27 mouse cellular contexts compared by ENCODE assay signal in genomic region chr7:143848768-143849482, GRCm38 (mm10). TPM values are rescaled to one million over a fixed set of nuclear protein-coding genes. Genes with fewer than 3 reads are reported as not detected.
A peak's percentile ranks its signal among the peaks of the same experiment; 100 is the strongest.
DNase-seq lines count a peak whose midpoint lies in the region; ATAC-seq lines count a peak whose summit lies in the region.
"Had no signal": no experiment of that assay in that cellular context is flagged by ENCODE, and none has a peak within 500 bp of the region (broad histone marks: within the 10 kb centered on the region; RNA-seq: fewer than 3 reads in every experiment).

No protein-coding gene starts in this region.

- peaks cover 52% of the 10 kb centered on the region for H3K36me3 ChIP-seq in midbrain, embryonic 14.5 days (ENCODE audit: control insufficient read depth, insufficient read depth, low read length)

- peak; percentile 0 for DNase-seq in adrenal gland, adult 8-10 months
- DNase-seq in adrenal gland, postnatal 4 days (ENCODE audit: low spot score in 2 of 2): no peak
- DNase-seq in ES-CJ7 (ENCODE audit: low read depth, low spot score): peak; percentile 37
- peak; percentile 86 for DNase-seq in kidney, adult 9 months
- DNase-seq in retina, postnatal 1 day: no peak
- no peak for DNase-seq in gastrocnemius, postnatal 4 days (ENCODE audit: low spot score in 2 of 2)
- no peak for DNase-seq in midbrain, embryonic 14.5 days
- DNase-seq: adrenal gland, postnatal 36 days; cerebellum, adult 8-10 months; heart, adult 2 months; heart, postnatal 4 days; left cerebral cortex, postnatal 4 days; liver; lung, adult 18-20 months; thymus, postnatal 14 days had no signal

- H3K27ac ChIP-seq in midbrain, embryonic 14.5 days (replicated peaks; ENCODE audit: low read depth, low read length): no peak overlapping the region
- H3K27ac ChIP-seq: heart, adult 2 months; heart, embryonic 15.5 days; hindbrain, embryonic 15.5 days; layer of hippocampus, adult 2 months had no signal

- 96% methylated on average over 7 of the region's 8 CpGs for WGBS in midbrain, embryonic 14.5 days

- no peak overlapping the region for H3K4me3 ChIP-seq in midbrain, embryonic 14.5 days (replicated peaks; ENCODE audit: low read depth, low read length)
- H3K4me3 ChIP-seq: heart, adult 2 months; heart, embryonic 15.5 days; hindbrain, embryonic 15.5 days; layer of hippocampus, adult 2 months had no signal

- H3K4me2 ChIP-seq in midbrain, embryonic 14.5 days (ENCODE audit: low read length): no peak overlapping the region
- H3K4me2 ChIP-seq: heart, embryonic 15.5 days; hindbrain, embryonic 15.5 days had no signal

- no peaks in the 10 kb centered on the region for H3K4me1 ChIP-seq in midbrain, embryonic 14.5 days (ENCODE audit: control insufficient read depth, insufficient read depth, low read length)
- H3K4me1 ChIP-seq: heart, embryonic 15.5 days; hindbrain, embryonic 15.5 days had no signal

- H3K27me3 ChIP-seq in midbrain, embryonic 14.5 days (ENCODE audit: control insufficient read depth, insufficient read depth, low read length): no peaks in the 10 kb centered on the region
- H3K27me3 ChIP-seq: heart, embryonic 15.5 days; hindbrain, embryonic 15.5 days; Patski had no signal

- ATAC-seq in megakaryocyte-erythroid progenitor cell, adult 5-6 weeks (replicated peaks; ENCODE audit: low FRiP score, low TSS enrichment, poor library complexity, severe bottlenecking): 0 out of 2 replicates have a peak, but pooled peaks have one; percentile 9
- ATAC-seq in midbrain, embryonic 14.5 days (ENCODE audit: low FRiP score, low TSS enrichment): no peak
- ATAC-seq: activated CD4-positive, CD25-positive, alpha-beta regulatory T cell, adult 4 months; Patski had no signal

- H3K9ac ChIP-seq in midbrain, embryonic 14.5 days (replicated peaks; ENCODE audit: low read length): no peak overlapping the region
- H3K9ac ChIP-seq: heart, embryonic 15.5 days; hindbrain, embryonic 15.5 days had no signal

- no peaks in the 10 kb centered on the region for H3K9me3 ChIP-seq in midbrain, embryonic 14.5 days (ENCODE audit: control insufficient read depth, low read length)
- H3K9me3 ChIP-seq: heart, embryonic 15.5 days; hindbrain, embryonic 15.5 days had no signal

RNA-seq across cellular contexts. Expression of gene Gm498, which starts 17.7 kb away (rescaled TPM):
- not detected for total RNA-seq in adrenal gland, adult 8-10 months (2022)
- not detected for total RNA-seq in adrenal gland, postnatal 4 days (2021)
- not detected in 2 replicates for total RNA-seq in megakaryocyte-erythroid progenitor cell, adult 5-6 weeks (2014; fragmentation: Nextera tagmentation)
- not detected in 2 replicates for total RNA-seq in megakaryocyte-erythroid progenitor cell, adult 5-6 weeks (2017)
- not detected for total RNA-seq in gastrocnemius, postnatal 4 days (2021)
- not detected in 2 replicates for polyA plus RNA-seq in midbrain, embryonic 14.5 days (2014; fragmentation: Nextera tagmentation; extraction: Ambion mirVana)
- total RNA-seq: adrenal gland, postnatal 36 days; ES-E14; gastrocnemius, adult 8-10 months; heart, adult 2 months; heart, postnatal 4 days; layer of hippocampus, adult 2 months; left cerebral cortex, adult 18-20 months; left cerebral cortex, postnatal 4 days; midbrain, postnatal 0 days; neutrophil, adult 5-6 weeks had no signal
- polyA plus RNA-seq: forebrain, embryonic 11.5 days; heart, embryonic 15.5 days; hindbrain, embryonic 15.5 days; midbrain, postnatal 0 days; Patski had no signal

RNA-seq across cellular contexts. Expression of gene Dhcr7, which starts 26.0 kb away (rescaled TPM):
- 1,000 to 10,000 TPM in 1 of 4 experiments, 100 to 1,000 TPM in 3; 583 to 1,249 (median 833) TPM for total RNA-seq in adrenal gland, adult 8-10 months (2022)
- total RNA-seq in adrenal gland, postnatal 4 days (2021): 100 to 1,000 TPM; 186 to 188 TPM
- 26.0 and 42.8 TPM in 2 replicates for total RNA-seq in megakaryocyte-erythroid progenitor cell, adult 5-6 weeks (2014; fragmentation: Nextera tagmentation)
- total RNA-seq in megakaryocyte-erythroid progenitor cell, adult 5-6 weeks (2017): 6.2 and 9.4 TPM in 2 replicates
- total RNA-seq in gastrocnemius, postnatal 4 days (2021): 10 to 100 TPM; 16.7 to 18.6 TPM
- 64.6 and 73.3 TPM in 2 replicates for polyA plus RNA-seq in midbrain, embryonic 14.5 days (2014; fragmentation: Nextera tagmentation; extraction: Ambion mirVana)

RNA-seq across cellular contexts. Expression of gene Nadsyn1, which starts 26.3 kb away (rescaled TPM):
- total RNA-seq in adrenal gland, adult 8-10 months (2022): 10 to 100 TPM in 3 of 4 experiments, 1 to 10 TPM in 1; 9.2 to 17.5 (median 14.6) TPM
- total RNA-seq in adrenal gland, postnatal 4 days (2021): 10 to 100 TPM; 12.4 to 13.9 TPM
- total RNA-seq in megakaryocyte-erythroid progenitor cell, adult 5-6 weeks (2014; fragmentation: Nextera tagmentation): 9.1 and 11.3 TPM in 2 replicates
- total RNA-seq in megakaryocyte-erythroid progenitor cell, adult 5-6 weeks (2017): 8.0 and 31.7 TPM in 2 replicates
- 1 to 10 TPM; 5.1 to 5.9 TPM for total RNA-seq in gastrocnemius, postnatal 4 days (2021)
- 6.5 and 7.1 TPM in 2 replicates for polyA plus RNA-seq in midbrain, embryonic 14.5 days (2014; fragmentation: Nextera tagmentation; extraction: Ambion mirVana)

Comparison
In these comparisons a context has a peak if more than half of its experiments do, and no peak if none do; other contexts are left out.
1. DNase-seq: peak in adrenal gland, adult 8-10 months (single experiment), ES-CJ7 (single experiment) and kidney, adult 9 months (single experiment); none in adrenal gland, postnatal 4 days (0 of 2), retina, postnatal 1 day (single experiment), gastrocnemius, postnatal 4 days (0 of 2) and midbrain, embryonic 14.5 days (single experiment).
2. RNA of gene Dhcr7, which starts 26.0 kb away (total RNA-seq): 583 to 1,249 TPM in adrenal gland, adult 8-10 months and 186 to 188 TPM in adrenal gland, postnatal 4 days; 6.2 to 42.8 TPM in megakaryocyte-erythroid progenitor cell, adult 5-6 weeks and 16.7 to 18.6 TPM in gastrocnemius, postnatal 4 days; every median in the first group is over 4 times any median in the second.